Mouse (Mus musculus) hindbrain, embryonic 15.5 days (tissue): ENCODE data around the gene Gm10392. TPM values are rescaled to one million over a fixed set of nuclear protein-coding genes. Genes with fewer than 3 reads are reported as not detected.
A peak's percentile ranks its signal among the peaks of the same experiment; 100 is the strongest.

ENCODE experiments used
- ATAC-seq: fragments of 200-750 bp; cut with Nextera tagmentation; 2 replicates; pipeline ENCODE4 v1.8.0; 2017; ENCODE audit warnings: low read depth, moderate number of reproducible peaks, moderate TSS enrichment; ENCODE audit not compliant: low FRiP score
- H3K27ac ChIP-seq: fragments of 300-500 bp; sonication (generic); replicated peaks from 2 replicates; pipeline ENCODE4 v1.5.1; 2015; ENCODE audit warnings: mild to moderate bottlenecking, inconsistent platforms
- H3K27me3 ChIP-seq: fragments of 300-500 bp; sonication (generic); 2 replicates; pipeline ENCODE4 v1.6.1; 2015; ENCODE audit warnings: control low read depth, inconsistent platforms
- H3K36me3 ChIP-seq: fragments of 300-500 bp; sonication (generic); 2 replicates; pipeline ENCODE4 v1.6.1; 2015; ENCODE audit warnings: control low read depth, inconsistent platforms
- H3K4me1 ChIP-seq: fragments of 300-500 bp; sonication (generic); replicated peaks from 2 replicates; pipeline ENCODE4 v1.6.1; 2015; ENCODE audit warnings: control low read depth, inconsistent platforms
- H3K4me2 ChIP-seq: fragments of 300-500 bp; sonication (generic); 2 replicates; pipeline ENCODE4 v1.6.1; 2015; ENCODE audit warnings: moderate library complexity, mild to moderate bottlenecking, inconsistent platforms
- H3K4me3 ChIP-seq: fragments of 300-500 bp; sonication (generic); 2 replicates; pipeline ENCODE4 v1.5.1; 2015; ENCODE audit warnings: mild to moderate bottlenecking, inconsistent platforms
- H3K9ac ChIP-seq: fragments of 300-500 bp; sonication (generic); 2 replicates; pipeline ENCODE4 v1.6.1; 2015; ENCODE audit warnings: inconsistent platforms
- H3K9me3 ChIP-seq: fragments of 300-500 bp; sonication (generic); 2 replicates; pipeline ENCODE4 v1.6.1; 2016; ENCODE audit warnings: control low read depth, inconsistent platforms
- WGBS: fragments of 180-500 bp; shearing (Covaris S2); methylation state at CpG from one replicate; pipeline ENCODE4 v1.1.7; 2015; 5-methylcytosine and 5-hydroxymethylcytosine counted together
- polyA plus RNA-seq: library from polyadenylated mRNA; unstranded; fragments of >200 nt; fragmentation: Nextera tagmentation; extraction: Ambion mirVana; gene quantifications from 2 replicates; pipeline ENCODE4 v1.2.1, GENCODE M21; 2015

Gene Gm10392
- polyA plus RNA-seq, 1 experiment from 2014 or later, result 0.16 TPM

DNA sequence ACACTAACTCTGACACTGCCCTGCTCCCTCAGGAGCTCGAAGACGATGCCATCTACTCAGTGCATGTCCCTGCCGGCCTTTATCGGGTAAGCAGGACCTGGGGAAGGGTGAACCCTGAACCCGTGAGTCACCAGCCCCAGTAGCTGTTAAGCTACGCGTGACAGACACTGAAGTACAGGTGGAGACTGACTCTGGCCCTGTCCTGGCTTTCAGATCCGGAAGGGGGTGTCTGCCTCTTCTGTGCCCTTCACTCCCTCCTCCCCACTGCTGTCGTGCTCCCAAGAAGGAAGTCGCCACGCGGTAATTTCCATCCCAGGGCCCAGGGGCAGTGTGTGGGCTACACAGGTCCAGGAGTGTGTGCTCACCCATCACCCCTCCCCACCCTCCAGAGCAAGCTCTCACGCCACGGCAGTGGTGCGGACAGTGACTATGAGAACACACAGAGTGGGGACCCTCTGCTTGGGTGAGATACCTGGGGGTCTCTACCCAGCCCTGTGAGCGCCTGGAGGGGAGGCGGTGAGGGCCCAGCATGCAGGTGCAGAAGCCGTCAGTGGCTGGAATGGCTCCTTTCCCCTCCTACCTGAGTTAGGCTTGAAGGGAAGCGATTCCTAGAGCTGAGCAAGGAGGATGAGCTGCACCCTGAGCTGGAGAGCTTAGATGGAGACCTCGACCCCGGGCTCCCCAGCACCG, 13.6 kb downstream of the Gm10392 start:
- Histone ChIP-seq H3K9ac (no peak overlapping the region), H3K9me3 (no peaks in the 10 kb centered on the region), H3K4me1 (peaks cover 17% of the 10 kb centered on the region), H3K4me2 (no peak overlapping the region), H3K4me3 (no peak overlapping the region), H3K27ac (no peak overlapping the region), H3K27me3 (no peaks in the 10 kb centered on the region), H3K36me3 (peaks cover 56% of the 10 kb centered on the region)
- no peak for ATAC-seq
- WGBS, result 91% methylated on average over 22 of the region's 22 CpGs

DNA sequence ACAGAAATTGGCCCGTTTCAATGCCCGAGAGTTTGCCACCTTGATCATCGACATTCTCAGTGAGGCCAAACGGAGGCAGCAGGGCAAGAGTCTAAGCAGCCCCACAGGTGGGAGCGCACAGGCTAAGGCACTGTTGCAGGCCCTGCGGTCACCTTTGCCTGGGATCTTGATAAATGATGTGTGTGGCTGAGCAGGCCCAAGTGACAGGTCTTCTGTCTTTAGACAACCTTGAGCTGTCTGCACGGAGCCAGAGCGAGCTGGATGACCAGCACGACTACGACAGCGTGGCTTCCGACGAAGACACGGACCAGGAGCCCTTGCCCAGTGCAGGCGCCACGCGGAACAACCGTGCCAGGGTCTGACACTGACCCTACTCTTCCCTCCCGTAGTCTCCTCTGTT, 14.6 kb downstream of the Gm10392 start:
- no peak for ATAC-seq
- Histone ChIP-seq H3K27me3 (no peaks in the 10 kb centered on the region), H3K4me1 (peaks cover 20% of the 10 kb centered on the region), H3K27ac (no peak overlapping the region), H3K4me2 (no peak overlapping the region), H3K9me3 (no peaks in the 10 kb centered on the region), H3K36me3 (peaks cover 66% of the 10 kb centered on the region), H3K4me3 (no peak overlapping the region), H3K9ac (no peak overlapping the region)
- 96% methylated on average over 19 of the region's 19 CpGs for WGBS

DNA sequence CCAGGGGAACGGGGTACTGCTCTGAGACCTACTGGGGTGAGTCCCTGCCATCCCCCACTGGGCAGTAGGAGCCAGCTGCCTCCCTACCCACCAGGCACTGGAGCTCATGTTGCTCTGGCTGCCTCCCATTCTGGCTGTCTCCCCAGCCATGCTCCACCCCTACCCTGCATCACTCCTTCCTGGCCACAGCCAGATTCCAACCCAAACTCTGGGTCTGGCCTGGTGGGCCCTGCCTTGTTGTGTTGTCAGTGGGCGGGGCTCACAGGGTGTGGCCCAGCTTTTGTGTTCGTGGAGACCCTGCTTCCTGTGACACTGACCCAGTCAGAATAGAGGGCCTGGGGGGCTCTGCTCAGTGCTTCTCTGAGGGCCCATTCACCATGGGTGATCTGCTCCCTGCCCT, 15.5 kb downstream of the Gm10392 start:
- H3K9me3 ChIP-seq, result no peaks in the 10 kb centered on the region
- no peak overlapping the region for H3K4me2 ChIP-seq
- H3K36me3 ChIP-seq, result peaks cover 68% of the 10 kb centered on the region
- peaks cover 23% of the 10 kb centered on the region for H3K4me1 ChIP-seq
- no peak overlapping the region for H3K27ac ChIP-seq
- H3K9ac ChIP-seq, result no peak overlapping the region
- 60% methylated on average over 3 of the region's 3 CpGs for WGBS
- H3K27me3 ChIP-seq, result no peaks in the 10 kb centered on the region
- no peak overlapping the region for H3K4me3 ChIP-seq
- ATAC-seq, result no peak

DNA sequence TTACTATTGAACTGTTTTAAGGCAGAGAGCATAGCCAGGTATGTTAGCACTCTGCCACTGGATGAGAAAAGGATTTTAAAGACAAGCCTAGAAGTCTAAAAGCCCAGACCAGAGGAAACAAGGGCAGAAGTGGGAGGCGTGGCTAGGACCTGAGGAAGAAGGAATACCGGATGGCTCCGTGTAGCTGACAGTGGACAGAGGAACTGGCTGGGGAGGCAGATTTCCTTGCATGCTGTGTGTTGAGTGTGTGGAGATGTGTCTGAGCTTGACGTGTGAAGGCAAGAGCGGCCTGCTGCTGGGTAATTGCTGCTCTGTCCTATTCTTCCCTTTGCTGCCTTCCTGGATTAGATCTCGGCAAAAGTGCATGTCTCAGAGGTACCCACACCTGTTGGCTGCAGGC, 16.5 kb downstream of the Gm10392 start:
- Histone ChIP-seq H3K9ac (no peak overlapping the region), H3K4me3 (no peak overlapping the region), H3K9me3 (no peaks in the 10 kb centered on the region), H3K27ac (no peak overlapping the region), H3K27me3 (no peaks in the 10 kb centered on the region), H3K4me1 (peaks cover 25% of the 10 kb centered on the region), H3K4me2 (no peak overlapping the region), H3K36me3 (peaks cover 68% of the 10 kb centered on the region)
- ATAC-seq, result no peak
- whole genome bisulfite sequencing, result 84% methylated on average over 6 of the region's 6 CpGs

DNA sequence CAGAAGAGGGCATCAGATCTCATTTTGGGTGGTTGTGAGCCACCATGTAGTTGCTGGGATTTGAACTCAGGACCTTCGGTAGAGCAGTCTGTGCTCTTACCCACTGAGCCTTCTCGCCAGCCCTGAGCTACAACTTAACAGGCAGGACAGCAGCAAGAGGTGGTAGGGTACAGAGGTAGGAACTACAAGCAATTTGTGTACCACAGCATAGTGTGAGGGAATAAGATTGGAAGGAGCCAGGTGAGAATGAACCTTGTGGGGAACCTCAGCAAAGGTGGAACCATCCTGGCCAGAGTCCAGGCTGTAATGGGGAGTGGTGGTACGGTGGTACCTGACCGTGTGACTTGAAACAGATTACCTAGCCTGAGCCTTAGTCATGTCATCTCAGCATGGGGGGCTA, 17.0 kb downstream of the Gm10392 start:
- Histone ChIP-seq H3K9ac (no peak overlapping the region), H3K4me3 (no peak overlapping the region), H3K4me2 (no peak overlapping the region), H3K36me3 (peaks cover 64% of the 10 kb centered on the region), H3K27ac (no peak overlapping the region), H3K27me3 (no peaks in the 10 kb centered on the region), H3K4me1 (peaks cover 30% of the 10 kb centered on the region), H3K9me3 (no peaks in the 10 kb centered on the region)
- no peak for ATAC-seq
- WGBS, result 95% methylated on average over 4 of the region's 4 CpGs

DNA sequence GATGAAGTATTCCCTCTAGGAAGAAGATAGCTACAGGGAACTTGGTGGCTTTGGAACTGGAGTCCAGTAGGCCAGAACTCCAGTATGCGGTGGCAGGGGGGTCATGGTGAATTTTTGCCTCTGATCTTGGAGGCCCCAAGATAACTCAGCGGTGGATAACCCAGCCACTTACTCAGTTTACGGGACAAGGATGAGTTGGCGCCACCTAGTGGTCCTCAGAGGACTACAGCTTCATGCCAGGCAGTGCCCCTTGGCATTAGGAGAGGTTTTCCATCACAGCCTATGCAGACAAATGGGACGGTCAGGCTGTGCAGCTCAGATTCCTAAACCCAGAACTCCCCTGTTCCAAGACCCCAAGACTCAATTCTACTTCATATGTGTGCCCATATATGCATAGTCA, 17.6 kb downstream of the Gm10392 start:
- H3K27ac ChIP-seq, result no peak overlapping the region
- WGBS, result 20% methylated on average over 5 of the region's 5 CpGs
- H3K4me2 ChIP-seq, result no peak overlapping the region
- peaks cover 33% of the 10 kb centered on the region for H3K4me1 ChIP-seq
- no peak overlapping the region for H3K9ac ChIP-seq
- H3K36me3 ChIP-seq, result peaks cover 58% of the 10 kb centered on the region
- H3K4me3 ChIP-seq, result no peak overlapping the region
- ATAC-seq, result no peak
- H3K9me3 ChIP-seq, result no peaks in the 10 kb centered on the region
- H3K27me3 ChIP-seq, result no peaks in the 10 kb centered on the region

DNA sequence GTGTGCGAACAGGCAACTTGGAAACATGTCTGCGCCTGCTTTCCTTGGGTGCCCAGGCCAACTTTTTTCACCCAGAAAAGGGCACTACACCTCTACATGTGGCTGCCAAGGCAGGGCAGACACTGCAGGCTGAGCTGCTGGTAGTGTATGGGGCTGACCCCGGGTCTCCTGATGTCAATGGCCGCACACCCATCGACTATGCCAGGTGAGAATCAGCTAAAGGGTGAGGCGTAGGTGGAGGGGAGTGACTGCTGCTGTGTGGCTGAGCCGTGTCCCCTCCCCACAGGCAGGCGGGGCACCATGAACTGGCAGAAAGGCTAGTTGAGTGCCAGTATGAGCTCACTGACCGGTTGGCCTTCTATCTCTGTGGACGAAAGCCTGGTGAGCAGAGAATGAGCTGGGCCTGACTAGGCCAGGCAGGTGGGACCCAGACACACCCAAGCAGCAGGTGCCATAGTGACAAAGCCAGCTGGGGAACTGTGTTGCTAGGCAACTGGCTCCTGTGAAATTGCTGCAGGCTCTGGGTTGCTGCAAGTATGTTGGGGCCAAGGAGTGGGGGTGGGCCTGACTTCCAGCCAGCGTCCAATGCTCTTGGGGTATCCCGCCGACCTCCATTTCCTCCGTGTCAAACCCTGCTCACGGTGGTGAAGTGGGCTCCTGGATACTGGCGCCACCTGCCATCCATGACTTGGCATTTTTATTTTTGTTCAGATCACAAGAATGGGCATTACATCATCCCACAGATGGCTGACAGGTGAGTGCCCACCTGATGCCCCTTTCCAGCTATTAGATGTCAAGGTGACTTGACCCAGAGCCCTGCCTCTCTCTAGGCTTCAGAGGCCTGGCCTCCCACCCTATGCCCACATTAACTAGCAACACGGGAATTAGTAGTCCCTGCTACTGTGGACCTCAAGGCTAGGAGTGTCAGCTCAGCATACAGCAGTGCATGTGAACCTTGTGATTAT, 18.4 kb downstream of the Gm10392 start:
- H3K9ac ChIP-seq, result no peak overlapping the region
- ATAC-seq, result no peak
- no peaks in the 10 kb centered on the region for H3K27me3 ChIP-seq
- H3K4me3 ChIP-seq, result no peak overlapping the region
- peaks cover 50% of the 10 kb centered on the region for H3K36me3 ChIP-seq
- no peak overlapping the region for H3K27ac ChIP-seq
- 66% methylated on average over 17 of the region's 17 CpGs for WGBS
- no peak overlapping the region for H3K4me2 ChIP-seq
- no peaks in the 10 kb centered on the region for H3K9me3 ChIP-seq
- peaks cover 37% of the 10 kb centered on the region for H3K4me1 ChIP-seq

DNA sequence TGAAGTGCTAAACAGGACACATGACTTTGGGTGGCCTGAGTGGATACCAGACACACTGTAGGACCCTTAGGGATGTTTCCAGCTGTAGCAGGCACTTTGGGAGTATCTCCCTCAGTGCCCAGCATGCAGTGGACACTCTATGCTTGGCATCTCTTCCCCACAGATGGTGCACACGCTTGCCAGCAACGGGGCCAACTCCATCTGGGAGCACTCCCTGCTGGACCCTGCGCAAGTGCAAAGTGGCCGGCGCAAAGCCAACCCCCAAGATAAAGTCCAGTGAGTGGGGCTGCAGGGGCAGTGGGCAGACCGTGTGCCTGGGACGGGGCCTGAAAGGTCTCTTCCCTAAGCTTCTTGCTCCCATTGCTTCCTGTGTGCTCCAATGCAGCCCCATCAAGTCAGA, 19.6 kb downstream of the Gm10392 start:
- H3K36me3 ChIP-seq, result peaks cover 37% of the 10 kb centered on the region
- no peaks in the 10 kb centered on the region for H3K27me3 ChIP-seq
- no peak for ATAC-seq
- no peak overlapping the region for H3K4me3 ChIP-seq
- H3K27ac ChIP-seq, result no peak overlapping the region
- no peak overlapping the region for H3K4me2 ChIP-seq
- 79% methylated on average over 7 of the region's 7 CpGs for WGBS
- H3K4me1 ChIP-seq, result peaks cover 50% of the 10 kb centered on the region
- H3K9ac ChIP-seq, result no peak overlapping the region
- H3K9me3 ChIP-seq, result no peaks in the 10 kb centered on the region

DNA sequence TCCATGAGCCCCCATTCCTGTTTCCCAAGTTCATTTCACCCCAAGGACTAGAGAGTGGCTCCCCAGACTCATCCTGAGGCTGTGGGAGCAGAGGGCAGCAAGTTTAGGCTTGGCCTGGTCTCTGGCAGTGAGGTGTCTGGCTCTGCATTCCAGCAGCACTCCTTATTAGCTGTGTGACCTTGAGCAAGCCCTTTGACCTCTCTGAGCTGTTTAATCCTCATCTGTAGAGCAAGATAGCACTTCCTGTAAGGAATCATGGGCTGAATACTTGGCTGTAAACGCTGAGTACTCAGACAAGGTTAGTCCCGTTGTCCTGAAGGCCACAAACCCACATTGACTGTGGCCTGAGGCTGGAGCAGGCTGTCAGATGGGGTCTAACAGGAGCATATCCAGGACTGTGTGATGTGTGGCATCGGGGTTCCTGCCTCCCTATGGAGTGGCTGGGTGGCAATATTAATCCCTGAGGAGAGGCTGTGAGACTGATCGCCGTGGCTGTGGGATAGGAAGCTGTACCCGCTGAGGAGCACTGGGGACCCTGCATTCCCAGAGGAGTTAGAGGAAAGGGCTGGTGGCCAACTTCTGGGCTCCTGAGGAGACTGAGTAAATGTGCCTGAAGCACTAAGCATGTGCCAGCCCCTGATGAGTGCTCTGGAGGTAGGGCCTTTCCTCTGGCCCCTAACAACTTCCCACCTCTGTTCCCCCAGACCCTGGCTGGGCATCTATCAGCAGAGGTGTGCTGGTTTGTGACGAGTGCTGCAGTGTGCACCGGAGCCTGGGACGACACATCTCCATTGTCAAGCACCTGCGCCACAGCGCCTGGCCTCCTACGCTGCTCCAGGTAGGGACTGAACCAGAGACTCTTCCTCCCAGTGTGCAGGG, 20.5 kb downstream of the Gm10392 start:
- H3K9me3 ChIP-seq, result no peaks in the 10 kb centered on the region
- peaks cover 55% of the 10 kb centered on the region for H3K4me1 ChIP-seq
- no peak overlapping the region for H3K4me2 ChIP-seq
- no peak for ATAC-seq
- no peak overlapping the region for H3K4me3 ChIP-seq
- peaks cover 30% of the 10 kb centered on the region for H3K36me3 ChIP-seq
- no peaks in the 10 kb centered on the region for H3K27me3 ChIP-seq
- H3K9ac ChIP-seq, result no peak overlapping the region
- H3K27ac ChIP-seq, result peak overlapping the region; percentile 54; the same call in 1 of the 2 replicates
- 66% methylated on average over 12 of the region's 12 CpGs for WGBS

DNA sequence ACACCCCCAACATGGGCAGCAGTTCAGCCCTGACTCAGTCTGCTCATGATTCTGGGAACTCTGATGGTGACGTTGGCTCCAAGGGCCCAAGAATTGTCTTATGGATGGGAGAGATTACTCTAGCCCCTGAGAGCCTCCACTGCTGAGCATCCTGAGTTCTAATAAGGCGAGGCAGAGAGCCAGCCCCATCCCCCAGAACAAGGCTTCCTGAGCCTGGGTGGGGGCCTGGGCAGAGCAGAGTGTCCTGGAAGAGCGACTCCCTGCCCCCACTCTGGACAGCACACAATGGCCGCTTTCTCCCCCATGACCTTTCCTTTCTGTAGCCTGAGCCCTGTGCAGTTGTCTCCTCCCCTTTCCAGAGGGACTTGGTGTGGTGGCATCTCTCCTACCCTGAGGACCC, 21.1 kb downstream of the Gm10392 start:
- WGBS, result 26% methylated on average over 4 of the region's 4 CpGs

DNA sequence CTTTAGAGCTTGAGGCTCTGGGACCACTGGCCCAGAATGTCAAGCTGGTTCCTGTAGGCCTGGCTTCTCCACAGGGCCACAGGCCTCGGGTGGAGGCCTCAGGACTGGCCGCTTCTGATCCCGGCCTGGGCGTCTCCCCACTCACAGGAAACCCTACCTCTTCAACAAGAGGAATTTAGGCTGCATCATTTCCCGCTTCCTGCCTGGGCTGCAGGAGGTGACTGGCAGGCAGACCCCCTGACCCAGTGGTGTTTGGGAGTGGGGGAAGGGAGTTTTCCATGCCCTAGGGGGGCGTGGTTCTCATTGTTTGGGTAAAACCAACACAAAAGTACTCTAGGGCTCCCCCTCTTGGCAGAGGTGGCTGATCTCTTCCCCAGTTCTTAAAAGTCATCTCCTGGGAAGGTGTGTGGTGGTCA, 21.6 kb downstream of the Gm10392 start:
- H3K27ac ChIP-seq, result no peak overlapping the region; the same call in 1 of the 2 replicates
- peaks cover 61% of the 10 kb centered on the region for H3K4me1 ChIP-seq
- H3K27me3 ChIP-seq, result no peaks in the 10 kb centered on the region
- no peak overlapping the region for H3K4me3 ChIP-seq
- 23% methylated on average over 6 of the region's 6 CpGs for WGBS
- H3K4me2 ChIP-seq, result no peak overlapping the region
- H3K9ac ChIP-seq, result no peak overlapping the region
- no peak for ATAC-seq
- no peaks in the 10 kb centered on the region for H3K9me3 ChIP-seq
- H3K36me3 ChIP-seq, result peaks cover 21% of the 10 kb centered on the region; the same call in 1 of the 2 replicates

More for the DNA sequence above, 21.1 kb downstream of the Gm10392 start:
- no peak overlapping the region for H3K4me2 ChIP-seq
- no peak for ATAC-seq
- no peak overlapping the region for H3K9ac ChIP-seq
- no peaks in the 10 kb centered on the region for H3K27me3 ChIP-seq
- H3K27ac ChIP-seq, result peak overlapping the region; percentile 54; the same call in 1 of the 2 replicates
- no peaks in the 10 kb centered on the region for H3K9me3 ChIP-seq
- H3K4me3 ChIP-seq, result no peak overlapping the region
- H3K4me1 ChIP-seq, result peaks cover 56% of the 10 kb centered on the region
- H3K36me3 ChIP-seq, result peaks cover 23% of the 10 kb centered on the region
